Mouse (Mus musculus) lung, postnatal 0 days (tissue): ENCODE measurements around the gene Gm19402. TPM values are rescaled to one million over a fixed set of nuclear protein-coding genes. Genes with fewer than 3 reads are reported as not detected.
A peak's percentile ranks its signal among the peaks of the same experiment; 100 is the strongest.

Experiments used
- ATAC-seq: fragments of 200-750 bp; cut with Nextera tagmentation; 2 replicates; pipeline ENCODE4 v1.8.0; 2017; ENCODE audit warnings: moderate library complexity
- DNase-seq: peaks from one replicate; pipeline ENCODE4 v3.0.0-alpha.2; 2016; ENCODE audit warnings: low spot score
- H3K27ac ChIP-seq: fragments of 300-500 bp; sonication (generic); 2 replicates; pipeline ENCODE4 v1.5.1; 2014; ENCODE audit warnings: antibody characterized with exemption, mild to moderate bottlenecking, low read length, mixed read lengths
- H3K27me3 ChIP-seq: fragments of 300-500 bp; sonication (generic); replicated peaks from 2 replicates; pipeline ENCODE4 v1.6.1; 2014; ENCODE audit warnings: low read length, mixed read lengths; ENCODE audit not compliant: insufficient read depth
- H3K36me3 ChIP-seq: fragments of 300-500 bp; sonication (generic); 2 replicates; pipeline ENCODE4 v1.6.1; 2014; ENCODE audit warnings: low read length, mixed read lengths; ENCODE audit not compliant: insufficient read depth
- H3K4me1 ChIP-seq: fragments of 300-500 bp; sonication (generic); 2 replicates; pipeline ENCODE4 v1.6.1; 2014; ENCODE audit warnings: antibody characterized with exemption, low read depth, low read length, mixed read lengths; ENCODE audit not compliant: insufficient read depth
- H3K4me2 ChIP-seq: fragments of 300-500 bp; sonication (generic); replicated peaks from 2 replicates; pipeline ENCODE4 v1.6.1; 2014; ENCODE audit warnings: low read depth, mild to moderate bottlenecking, low read length, moderate library complexity, mixed read lengths
- H3K4me3 ChIP-seq: fragments of 300-500 bp; sonication (generic); 2 replicates; pipeline ENCODE4 v1.5.1; 2014; ENCODE audit warnings: low read depth, low read length
- H3K9ac ChIP-seq: fragments of 300-500 bp; sonication (generic); replicated peaks from 2 replicates; pipeline ENCODE4 v1.6.1; 2014; ENCODE audit warnings: low read depth, mild to moderate bottlenecking
- H3K9me3 ChIP-seq: fragments of 300-500 bp; sonication (generic); 2 replicates; pipeline ENCODE4 v1.6.1; 2016; ENCODE audit warnings: low read length, mixed read lengths
- CTCF ChIP-seq: IDR thresholded peaks from 2 replicates; pipeline ENCODE4 v1.5.1; 2016; ENCODE audit warnings: antibody characterized with exemption, mild to moderate bottlenecking
- EP300 ChIP-seq: IDR thresholded peaks from 2 replicates; pipeline ENCODE4 v1.6.1; 2016; ENCODE audit warnings: antibody characterized with exemption, mild to moderate bottlenecking, control low read depth
- WGBS: fragments of 180-500 bp; shearing (Covaris S2); extraction: QIAGEN DNeasy Blood & Tissue Kit; methylation state at CpG from one replicate; pipeline ENCODE4 v1.1.7; 2014; 5-methylcytosine and 5-hydroxymethylcytosine counted together
- microRNA counts: library from miRNA; unstranded; fragments of <30 nt; microRNA quantifications from one replicate; lab custom pipeline; 2015
- microRNA-seq: library from miRNA; unstranded; fragments of <30 nt; microRNA quantifications from one replicate; pipeline ENCODE4, GENCODE M21; 2016
- polyA plus RNA-seq: library from polyadenylated mRNA; unstranded; fragments of >200 nt; fragmentation: Nextera tagmentation; extraction: Ambion mirVana; gene quantifications from 2 replicates; pipeline ENCODE4 v1.2.1, GENCODE M21; 2015

Gm19402 gene
- polyA plus RNA-seq, 1 experiment from 2014 or later, result not detected

GRCm38 (mm10) chr10:77647901-77648300 is 42.7 kb downstream of the Gm19402 start:
- no peaks in the 10 kb centered on the region for H3K4me1 ChIP-seq
- TF ChIP-seq CTCF, result no peak
- no peak for TF ChIP-seq EP300
- WGBS, result 79% methylated on average over 8 of the region's 8 CpGs
- H3K9me3 ChIP-seq, result no peaks in the 10 kb centered on the region
- DNase-seq, result no peak
- H3K4me3 ChIP-seq, result no peak overlapping the region
- peaks cover 38% of the 10 kb centered on the region for H3K36me3 ChIP-seq
- ATAC-seq, result no peak
- no peak overlapping the region for H3K27ac ChIP-seq
- H3K4me2 ChIP-seq, result no peak overlapping the region
- H3K27me3 ChIP-seq, result no peaks in the 10 kb centered on the region
- H3K9ac ChIP-seq, result no peak overlapping the region

GRCm38 (mm10) chr10:77647461-77647860 is 43.1 kb downstream of the Gm19402 start:
- ATAC-seq (no peak), DNase-seq (no peak)
- Histone ChIP-seq H3K4me2 (no peak overlapping the region), H3K27me3 (no peaks in the 10 kb centered on the region), H3K9me3 (no peaks in the 10 kb centered on the region), H3K9ac (no peak overlapping the region), H3K4me1 (no peaks in the 10 kb centered on the region), H3K36me3 (peaks cover 38% of the 10 kb centered on the region), H3K27ac (no peak overlapping the region), H3K4me3 (no peak overlapping the region)
- no peak for TF ChIP-seq CTCF
- no peak for TF ChIP-seq EP300
- 74% methylated on average over 1 of the region's 1 CpGs for WGBS

GRCm38 (mm10) chr10:77645571-77645970 is 45.0 kb downstream of the Gm19402 start:
- H3K27me3 ChIP-seq, result no peaks in the 10 kb centered on the region
- TF ChIP-seq CTCF (no peak), EP300 (no peak)
- H3K4me1 ChIP-seq, result no peaks in the 10 kb centered on the region
- no peak overlapping the region for H3K4me3 ChIP-seq
- H3K4me2 ChIP-seq, result no peak overlapping the region
- H3K9ac ChIP-seq, result no peak overlapping the region
- no peaks in the 10 kb centered on the region for H3K9me3 ChIP-seq
- no peak for DNase-seq
- WGBS, result 89% methylated on average over 5 of the region's 5 CpGs
- H3K27ac ChIP-seq, result no peak overlapping the region
- peaks cover 47% of the 10 kb centered on the region for H3K36me3 ChIP-seq
- ATAC-seq, result no peak

GRCm38 (mm10) chr10:77643160-77643559 is 47.4 kb downstream of the Gm19402 start:
- no peaks in the 10 kb centered on the region for H3K27me3 ChIP-seq
- H3K27ac ChIP-seq, result no peak overlapping the region
- no peaks in the 10 kb centered on the region for H3K9me3 ChIP-seq
- no peak overlapping the region for H3K4me3 ChIP-seq
- DNase-seq (no peak), ATAC-seq (no peak)
- TF ChIP-seq CTCF (no peak), EP300 (no peak)
- no peak overlapping the region for H3K9ac ChIP-seq
- peaks cover 47% of the 10 kb centered on the region for H3K36me3 ChIP-seq
- no peak overlapping the region for H3K4me2 ChIP-seq
- peaks cover 3% of the 10 kb centered on the region; the same call in 1 of the 2 replicates for H3K4me1 ChIP-seq
- 58% methylated on average over 7 of the region's 7 CpGs for WGBS

MicroRNAs within 50 kb of the gene (microRNA counts, 519-probe panel; counts per million panel counts)
- not detected for microRNA mmu-miR-1930 (lab: Ali Mortazavi, UCI)

Small RNA genes within 50 kb of the gene (microRNA-seq; reads per million reads assigned to microRNA genes)
- gene Mir1930, result 7.3 reads per million, percentile 18 among the genes with 10 or more reads in this experiment

Other genes starting within 250 kb of the Gm19402 start
- gene Fam207a, start 175.0 kb downstream of the Gm19402 start, polyA plus RNA-seq, result 26.8 and 27.2 TPM in 2 replicates
- gene Itgb2, start 160.5 kb downstream of the Gm19402 start, polyA plus RNA-seq, result 19.1 and 21.1 TPM in 2 replicates
- 189 and 207 TPM in 2 replicates for gene Pttg1ip, start 109.0 kb downstream of the Gm19402 start, polyA plus RNA-seq
- gene Sumo3, start 84.7 kb downstream of the Gm19402 start, polyA plus RNA-seq, result 185 and 209 TPM in 2 replicates
- gene Gm49325, start 84.6 kb downstream of the Gm19402 start, polyA plus RNA-seq, result 4.9 and 6.4 TPM in 2 replicates
- 59.8 and 65.6 TPM in 2 replicates for gene Ube2g2, start 68.5 kb downstream of the Gm19402 start, polyA plus RNA-seq
- 0.12 and 0.13 TPM in 2 replicates for gene Tspear, start 4.2 kb downstream of the Gm19402 start, polyA plus RNA-seq
- gene Gm9508, start 6.5 kb upstream of the Gm19402 start, polyA plus RNA-seq, result not detected in 2 replicates
- not detected in 2 replicates for gene Gm10272, start 15.9 kb upstream of the Gm19402 start, polyA plus RNA-seq
- not detected in 2 replicates for gene Gm10024, start 20.7 kb upstream of the Gm19402 start, polyA plus RNA-seq
- not detected in 2 replicates for gene Gm10142, start 25.1 kb upstream of the Gm19402 start, polyA plus RNA-seq
- not detected in 2 replicates for gene Krtap12-1, start 29.8 kb upstream of the Gm19402 start, polyA plus RNA-seq
- not detected in 2 replicates for gene Gm10100, start 35.7 kb upstream of the Gm19402 start, polyA plus RNA-seq
- not detected in 2 replicates for gene Gm18596, start 51.9 kb upstream of the Gm19402 start, polyA plus RNA-seq
- gene Gm9736, start 60.6 kb upstream of the Gm19402 start, polyA plus RNA-seq, result not detected in 2 replicates
- not detected in 2 replicates for gene Gm3233, start 68.9 kb upstream of the Gm19402 start, polyA plus RNA-seq
- gene Gm3238, start 80.6 kb upstream of the Gm19402 start, polyA plus RNA-seq, result not detected in 2 replicates
- not detected in 2 replicates for gene Gm7138, start 86.2 kb upstream of the Gm19402 start, polyA plus RNA-seq
- gene Gm3250, start 91.8 kb upstream of the Gm19402 start, polyA plus RNA-seq, result not detected in 2 replicates
- gene Gm7137, start 97.4 kb upstream of the Gm19402 start, polyA plus RNA-seq, result not detected in 2 replicates
- gene Gm9639, start 104.3 kb upstream of the Gm19402 start, polyA plus RNA-seq, result not detected in 2 replicates
- not detected in 2 replicates for gene Gm19668, start 108.4 kb upstream of the Gm19402 start, polyA plus RNA-seq
- not detected in 2 replicates for gene Gm9507, start 121.1 kb upstream of the Gm19402 start, polyA plus RNA-seq
- gene Gm2696, start 123.9 kb upstream of the Gm19402 start, polyA plus RNA-seq, result not detected in 2 replicates
- gene Krtap10-4, start 136.3 kb upstream of the Gm19402 start, polyA plus RNA-seq, result not detected in 2 replicates
- not detected in 2 replicates for gene Krtap10-10, start 145.2 kb upstream of the Gm19402 start, polyA plus RNA-seq
- gene Gm36176, start 156.0 kb upstream of the Gm19402 start, polyA plus RNA-seq, result not detected in 2 replicates
- gene Gm10318, start 162.1 kb upstream of the Gm19402 start, polyA plus RNA-seq, result not detected in 2 replicates
- gene Gm3285, start 171.2 kb upstream of the Gm19402 start, polyA plus RNA-seq, result not detected in 2 replicates
- gene Lrrc3, start 211.8 kb upstream of the Gm19402 start, polyA plus RNA-seq, result 1.2 and 1.6 TPM in 2 replicates